Mouse (Mus musculus) stomach, postnatal 0 days (tissue): ENCODE results near the gene Tbkbp1.

Experiments used
- CTCF ChIP-seq: IDR thresholded peaks from 2 replicates; pipeline ENCODE4 v1.5.1; 2016; ENCODE audit warnings: antibody characterized with exemption, low read depth, mild to moderate bottlenecking, moderate library complexity
- EP300 ChIP-seq: optimal IDR thresholded peaks from 2 replicates; pipeline ENCODE3; 2016; ENCODE audit warnings: antibody characterized with exemption

GRCm38 (mm10) chr11:97104091-97104483 is 47.2 kb downstream of the Tbkbp1 start:
- no peak for TF ChIP-seq EP300
- no peak for TF ChIP-seq CTCF
